In genomic region chr6:120179044-120179755, GRCm38 (mm10) we compare ENCODE assay signal across 19 mouse cellular contexts.
A peak's percentile ranks its signal among the peaks of the same experiment; 100 is the strongest.
DNase-seq lines count a peak whose midpoint lies in the region; ATAC-seq and TF ChIP-seq lines count a peak whose summit lies in the region.
"Had no signal": no experiment of that assay in that cellular context is flagged by ENCODE, and none has a peak within 500 bp of the region (broad histone marks: within the 10 kb centered on the region; RNA-seq: fewer than 3 reads in every experiment).

No protein-coding gene starts in this region.

- 79% methylated on average over 6 of the region's 6 CpGs for WGBS in heart, embryonic 16.5 days
- 46% methylated on average over 6 of the region's 6 CpGs for WGBS in liver, embryonic 14.5 days (ENCODE audit: insufficient replicate concordance)

- H3K36me3 ChIP-seq in heart, embryonic 16.5 days (ENCODE audit: control insufficient read depth, insufficient read depth), result no peaks in the 10 kb centered on the region
- H3K36me3 ChIP-seq in liver, embryonic 14.5 days (replicated peaks; ENCODE audit: control insufficient read depth, insufficient read depth, low read depth), result no peaks in the 10 kb centered on the region
- H3K36me3 ChIP-seq: embryonic facial prominence, embryonic 13.5 days; forebrain, embryonic 12.5 days; hindbrain, embryonic 12.5 days; intestine, embryonic 15.5 days; limb, embryonic 10.5 days had no signal

- TF ChIP-seq EP300 in liver, embryonic 14.5 days (IDR thresholded peaks at IDR 0.05; ENCODE audit: low read depth), result no peak

- H3K4me3 ChIP-seq in heart, embryonic 16.5 days (ENCODE audit: low read length), result no peak overlapping the region
- H3K4me3 ChIP-seq in liver, embryonic 14.5 days (ENCODE audit: insufficient read depth in 1 of 2, low read depth in 2 of 2, low read length in 2 of 2), result no peak overlapping the region
- H3K4me3 ChIP-seq: embryonic facial prominence, embryonic 13.5 days; forebrain, embryonic 12.5 days; hindbrain, embryonic 12.5 days; intestine, embryonic 15.5 days; limb, embryonic 10.5 days; megakaryocyte, embryonic 14.5 days had no signal

- TF ChIP-seq CTCF in liver, embryonic 14.5 days (IDR thresholded peaks at IDR 0.05; ENCODE audit: low read depth), result no peak; the same call in 1 of the 2 replicates

- intact Hi-C loops in heart, postnatal 10 days (cut with DNase I), result no loop called here

- H3K9me3 ChIP-seq in heart, embryonic 16.5 days (replicated peaks; ENCODE audit: control insufficient read depth, low read length), result no peaks in the 10 kb centered on the region
- no peaks in the 10 kb centered on the region for H3K9me3 ChIP-seq in liver, embryonic 14.5 days (ENCODE audit: control insufficient read depth, low read length)
- H3K9me3 ChIP-seq: embryonic facial prominence, embryonic 13.5 days; forebrain, embryonic 12.5 days; hindbrain, embryonic 12.5 days; intestine, embryonic 15.5 days; limb, embryonic 10.5 days; megakaryocyte, embryonic 14.5 days had no signal

- no peaks in the 10 kb centered on the region for H3K27me3 ChIP-seq in heart, embryonic 16.5 days (ENCODE audit: control insufficient read depth, insufficient read depth, low read length)
- no peaks in the 10 kb centered on the region for H3K27me3 ChIP-seq in liver, embryonic 14.5 days (ENCODE audit: control insufficient read depth, insufficient read depth, low read length)
- H3K27me3 ChIP-seq: embryonic facial prominence, embryonic 13.5 days; forebrain, embryonic 12.5 days; hindbrain, embryonic 12.5 days; intestine, embryonic 15.5 days had no signal

- ATAC-seq in heart, embryonic 16.5 days (replicated peaks; ENCODE audit: extremely low read depth, insufficient read depth, low FRiP score), result no peak
- ATAC-seq in common myeloid progenitor, adult 5-6 weeks (replicated peaks; ENCODE audit: low read depth, poor library complexity, severe bottlenecking), result peak; percentile 15
- no peak for ATAC-seq in liver, embryonic 14.5 days (ENCODE audit: insufficient read depth)
- ATAC-seq: CD4-positive, CD25-positive, alpha-beta regulatory T cell, adult 4 months; intestine, embryonic 15.5 days; midbrain, embryonic 16.5 days had no signal

- H3K9ac ChIP-seq in heart, embryonic 16.5 days (ENCODE audit: low read length), result no peak overlapping the region
- peak overlapping the region; percentile 38 for H3K9ac ChIP-seq in liver, embryonic 14.5 days (replicated peaks)
- H3K9ac ChIP-seq: embryonic facial prominence, embryonic 13.5 days; forebrain, embryonic 12.5 days; hindbrain, embryonic 12.5 days; intestine, embryonic 15.5 days; lung, embryonic 14.5 days had no signal

- no peak for DNase-seq in heart, postnatal 10 days
- DNase-seq in liver, embryonic 14.5 days (ENCODE audit: low read depth in 3 of 3, low spot score in 3 of 3), result peak in 1 of 3 experiments; percentile 52
- DNase-seq in kidney, postnatal 36 days, result no peak
- no peak for DNase-seq in cerebellum, postnatal 10 days
- no peak for DNase-seq in left cerebral cortex, adult 18-20 months (ENCODE audit: low spot score in 2 of 2)
- DNase-seq: adrenal gland, postnatal 14 days; cerebellum, postnatal 25 days; kidney, postnatal 25 days; lung, embryonic 14.5 days had no signal

- no peak overlapping the region for H3K4me2 ChIP-seq in heart, embryonic 16.5 days (ENCODE audit: low read depth, low read length)
- H3K4me2 ChIP-seq in liver, embryonic 14.5 days (ENCODE audit: low read depth), result peak overlapping the region; percentile 42
- H3K4me2 ChIP-seq: embryonic facial prominence, embryonic 13.5 days; forebrain, embryonic 12.5 days; hindbrain, embryonic 12.5 days; intestine, embryonic 15.5 days; lung, embryonic 14.5 days had no signal

- peaks cover 22% of the 10 kb centered on the region for H3K4me1 ChIP-seq in heart, embryonic 16.5 days (ENCODE audit: control insufficient read depth, insufficient read depth, low read length)
- H3K4me1 ChIP-seq in liver, embryonic 14.5 days (replicated peaks; ENCODE audit: control insufficient read depth in 2 of 2, insufficient read depth in 2 of 2, low read length in 1 of 2), result peaks cover 24 to 43% of the 10 kb centered on the region in 2 experiments
- H3K4me1 ChIP-seq: embryonic facial prominence, embryonic 13.5 days; forebrain, embryonic 12.5 days; hindbrain, embryonic 12.5 days had no signal

- peak overlapping the region; percentile 6 for H3K27ac ChIP-seq in heart, embryonic 16.5 days (ENCODE audit: low read length)
- peak overlapping the region; percentile 45 for H3K27ac ChIP-seq in liver, embryonic 14.5 days
- H3K27ac ChIP-seq: embryonic facial prominence, embryonic 13.5 days; forebrain, embryonic 12.5 days; hindbrain, embryonic 12.5 days; intestine, embryonic 15.5 days; limb, embryonic 10.5 days had no signal
